Mouse (Mus musculus): ENCODE results near the gene Pitpnc1.
"Not testable (repeated sequence)": the region's sequence is repeated elsewhere in the genome, so short reads cannot be mapped to it uniquely, and the experiment has no call there.

Pitpnc1 gene

DNA sequence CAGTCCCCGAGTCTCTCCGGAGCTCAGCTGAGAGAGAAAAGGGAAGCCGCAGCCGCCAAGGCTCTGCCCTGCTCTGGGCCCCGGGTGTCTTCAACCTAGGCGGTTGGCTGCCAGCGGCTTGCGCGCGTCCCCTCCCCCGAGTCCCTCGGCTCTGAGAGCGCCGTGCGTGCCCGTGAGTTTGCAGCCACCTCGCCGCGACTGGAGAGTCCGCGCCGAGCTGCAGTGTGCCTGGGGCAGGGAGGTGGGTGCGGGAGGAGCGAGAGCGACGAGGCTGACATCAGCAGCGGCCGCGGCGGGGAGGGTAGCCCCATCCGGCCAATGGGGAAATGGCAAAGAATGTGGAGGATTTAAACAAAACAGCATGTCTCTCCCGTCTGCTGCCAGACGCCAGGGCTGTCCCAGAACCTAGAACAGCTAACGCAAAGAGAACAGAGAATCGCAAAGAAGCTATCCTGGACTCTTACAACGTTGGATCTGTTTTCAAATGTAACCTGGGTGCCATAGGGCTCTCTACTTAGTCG is at the start of gene Pitpnc1:
TSS of gene Pitpnc1 (minus strand) at position 179 of the 521 bp plus-strand sequence.
- DNase-seq (ENCODE audit: low spot score): peak; percentile 86

DNA sequence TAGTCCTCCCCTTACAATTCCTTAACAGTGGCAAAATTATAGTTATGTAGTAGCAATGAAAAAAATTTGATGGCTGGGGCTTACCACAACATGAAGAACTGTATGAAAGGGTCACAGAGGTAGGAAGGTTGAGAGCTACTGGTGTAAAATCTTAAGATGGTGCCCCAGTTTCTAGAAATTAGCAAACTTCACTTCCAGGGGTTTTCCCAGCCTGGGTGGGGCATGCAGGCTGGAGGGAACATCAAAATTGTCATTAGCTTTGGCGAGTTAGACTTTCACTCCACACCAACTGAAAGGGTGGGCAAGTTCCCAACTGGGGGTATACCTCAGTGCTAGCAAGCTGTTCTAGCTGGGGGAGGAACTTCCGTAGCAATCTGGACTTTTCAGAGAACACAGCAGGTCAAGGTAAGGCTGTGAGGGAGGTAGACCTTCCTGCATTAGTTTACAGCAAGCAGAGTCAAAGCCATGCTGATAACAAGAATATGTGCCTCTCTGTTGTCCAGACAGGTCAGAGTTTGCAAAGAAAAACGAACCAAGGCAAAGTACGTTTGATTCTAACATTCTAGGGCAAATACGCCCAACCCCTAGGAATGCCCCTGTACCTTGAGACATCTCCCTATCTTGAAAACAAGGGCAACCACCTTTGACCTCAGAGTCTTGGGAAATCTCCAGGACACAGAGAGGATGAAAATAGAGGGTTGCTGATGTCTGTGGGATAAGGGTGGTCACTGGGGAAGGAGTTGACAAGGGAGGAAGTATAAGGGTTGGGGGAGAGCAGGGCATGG is 48.3 kb upstream of the Pitpnc1 start:
- DNase-seq (ENCODE audit: low spot score): no peak

DNA sequence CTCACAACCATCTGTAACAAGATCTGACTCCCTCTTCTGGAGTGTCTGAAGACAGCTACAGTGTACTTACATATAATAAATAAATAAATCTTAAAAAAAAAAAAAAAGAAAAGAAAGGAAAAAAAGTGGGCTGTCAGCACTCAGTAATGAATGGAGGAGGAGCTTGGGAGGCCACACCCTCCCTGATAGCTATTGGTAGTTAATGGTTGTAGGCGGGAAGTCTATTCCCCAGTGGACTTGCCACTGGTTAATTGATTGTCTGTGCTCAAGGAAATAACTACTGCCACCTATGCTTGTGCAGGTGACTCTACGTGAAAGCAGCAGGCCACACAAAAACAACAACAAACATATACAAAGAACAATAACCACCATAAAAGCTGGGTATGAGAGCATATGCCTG is 45.9 kb upstream of the Pitpnc1 start:
- no peak for DNase-seq (ENCODE audit: low spot score)

DNA sequence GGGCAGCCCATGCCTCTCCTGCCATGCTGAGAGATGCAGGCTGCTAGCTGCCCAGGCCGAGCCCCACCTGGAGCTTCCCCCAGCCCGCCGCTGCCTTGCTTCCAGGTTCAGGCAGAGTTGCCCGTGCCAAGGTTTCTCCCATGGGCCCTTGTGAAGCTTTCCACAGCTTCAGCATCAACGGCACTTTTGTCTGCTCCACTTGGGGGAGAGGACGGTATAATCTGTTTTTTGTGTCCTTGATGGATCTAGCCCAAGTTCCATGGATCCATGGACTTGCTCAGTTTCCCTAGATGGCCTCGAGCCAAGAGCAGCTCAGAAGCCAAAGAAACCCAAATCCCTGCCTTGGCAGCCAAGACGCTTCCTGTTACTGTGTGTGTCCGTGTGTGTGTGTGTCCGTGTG is 42.5 kb upstream of the Pitpnc1 start:
- no peak for DNase-seq (ENCODE audit: low spot score)

DNA sequence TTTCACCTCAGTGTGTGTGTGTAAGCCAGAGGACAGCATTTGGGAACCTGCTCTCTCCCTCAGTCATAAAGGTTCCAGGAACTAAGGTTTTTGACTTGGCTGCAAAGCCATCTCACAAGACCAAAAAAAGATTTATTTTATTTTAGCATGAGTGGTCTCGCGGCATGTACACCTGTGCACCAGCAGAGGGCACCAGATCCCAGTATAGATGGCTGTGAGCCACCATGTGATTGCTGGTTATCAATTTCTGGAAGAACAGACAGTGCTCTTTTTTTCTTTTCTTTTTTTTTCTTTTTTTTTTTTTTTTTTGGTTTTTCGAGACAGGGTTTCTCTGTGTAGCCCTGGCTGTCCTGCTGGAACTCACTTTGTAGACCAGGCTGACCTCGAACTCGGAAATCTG is 41.5 kb upstream of the Pitpnc1 start:
- peak; percentile 82 for DNase-seq (ENCODE audit: low spot score)

DNA sequence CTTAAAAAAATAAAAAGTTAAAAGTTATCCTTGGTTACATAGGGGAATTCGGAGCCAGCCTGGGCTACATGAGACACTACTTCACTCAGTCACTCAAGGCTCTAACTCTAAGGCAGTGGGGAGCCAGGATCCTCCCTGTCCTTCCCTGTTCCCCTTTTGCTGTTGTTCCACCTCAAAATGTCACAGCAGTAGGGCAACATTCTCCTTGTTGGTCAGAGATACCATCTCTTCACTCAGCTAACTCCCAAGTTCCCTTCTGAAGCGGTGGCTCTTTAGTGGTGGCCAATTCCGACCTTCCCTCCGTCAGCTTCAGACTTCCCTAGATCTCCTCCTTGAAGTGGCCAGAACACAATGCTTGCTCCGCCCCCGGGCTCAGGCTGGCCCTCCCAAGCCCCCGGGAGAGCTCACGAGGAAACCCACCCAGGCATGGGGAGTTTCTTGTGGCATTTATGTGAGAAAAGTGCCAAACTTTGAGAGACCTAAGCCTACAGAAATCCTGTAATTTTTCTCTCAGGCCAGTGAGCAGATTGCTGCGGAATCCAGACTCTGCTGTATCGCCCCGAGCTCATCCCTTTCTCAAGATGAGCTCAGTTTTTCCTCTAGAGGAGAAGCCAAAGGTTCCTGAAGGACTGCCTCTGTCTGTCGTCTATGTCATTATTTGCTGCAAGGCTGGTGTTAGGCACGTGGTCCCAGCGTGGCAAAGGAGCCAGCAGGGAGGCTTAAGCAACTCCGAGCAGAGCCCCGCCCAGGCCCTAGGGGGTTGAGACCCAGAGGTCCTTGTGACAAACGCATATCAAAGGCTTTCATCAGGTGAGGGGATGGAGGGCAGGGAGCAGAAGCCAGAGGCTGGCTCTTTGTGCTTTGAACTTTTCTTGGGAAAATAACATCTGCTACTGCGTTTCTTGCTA is 40.1 kb upstream of the Pitpnc1 start:
- peak; percentile 22 for DNase-seq (ENCODE audit: low spot score)

DNA sequence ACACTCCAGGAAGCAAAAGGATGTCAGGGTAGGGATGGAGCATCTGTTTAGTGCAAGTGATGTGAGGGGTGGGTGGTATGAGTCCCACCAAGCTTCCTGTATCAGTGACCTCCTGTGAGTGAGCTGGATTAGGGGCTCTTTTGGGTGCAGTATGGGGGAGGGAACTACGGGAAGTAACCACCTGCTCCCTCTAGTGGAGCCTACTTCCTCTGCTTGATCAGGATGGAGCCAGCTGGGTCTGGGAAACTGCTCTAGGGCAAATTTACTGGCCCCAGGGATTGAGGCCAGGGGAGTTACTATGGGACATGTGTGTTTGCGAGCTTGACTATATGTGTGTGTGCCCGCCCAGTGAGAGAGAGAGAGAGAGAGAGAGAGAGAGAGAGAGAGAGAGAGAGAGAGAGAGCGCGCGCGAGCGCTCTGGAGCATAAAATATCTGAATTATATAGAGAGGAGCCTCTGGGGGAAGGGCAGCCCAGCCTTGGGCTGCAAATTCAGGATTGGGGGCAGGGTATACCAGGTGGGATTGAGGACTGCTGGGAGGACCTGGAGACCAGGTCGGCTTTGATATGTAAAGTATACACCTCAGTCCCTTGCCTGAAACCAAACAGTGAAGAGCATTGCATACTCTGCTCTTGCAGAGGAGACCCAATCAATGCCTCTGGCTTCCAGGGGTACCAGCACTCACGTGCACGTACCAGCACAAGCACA is 39.3 kb upstream of the Pitpnc1 start:
- peak; percentile 62 for DNase-seq (ENCODE audit: low spot score)

DNA sequence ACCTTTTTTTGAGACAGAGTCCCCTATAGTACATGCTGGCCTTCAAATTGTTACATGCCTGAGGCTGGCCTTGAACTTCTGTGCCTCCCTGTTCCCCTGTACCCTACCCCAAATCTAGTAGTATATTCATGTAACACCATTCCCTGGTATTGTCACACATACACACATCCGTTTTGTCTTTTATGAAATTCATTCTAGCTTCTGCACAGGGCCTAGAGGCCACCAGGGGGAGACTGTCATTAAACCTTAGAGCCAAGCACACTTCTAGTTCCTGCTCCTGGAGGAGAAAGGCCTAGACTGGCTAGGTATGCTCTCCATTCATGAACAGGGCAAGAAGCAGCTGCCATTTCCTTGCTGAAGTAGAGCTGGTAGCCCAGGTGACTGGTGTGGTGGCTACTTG is 35.8 kb upstream of the Pitpnc1 start:
- DNase-seq (ENCODE audit: low spot score): peak; percentile 56

DNA sequence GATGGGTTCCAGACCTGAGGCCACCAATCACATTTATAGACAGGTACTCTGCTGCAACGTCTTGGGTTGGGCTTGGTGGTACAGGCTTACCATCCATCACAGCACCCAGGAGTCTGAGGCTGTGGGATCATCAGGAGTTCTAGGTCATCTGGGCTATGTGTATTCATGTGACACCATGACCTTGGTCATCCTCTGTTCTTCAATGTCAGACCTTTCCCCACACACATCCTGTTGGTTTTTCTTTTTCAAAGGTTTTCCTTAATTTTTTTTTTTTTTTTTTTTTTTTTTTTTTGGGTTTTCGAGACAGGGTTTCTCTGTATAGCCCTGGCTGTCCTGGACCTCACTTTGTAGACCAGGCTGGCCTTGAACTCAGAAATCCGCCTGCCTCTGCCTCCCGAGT is 33.9 kb upstream of the Pitpnc1 start:
- not testable (repeated sequence) for DNase-seq (ENCODE audit: low spot score)

DNA sequence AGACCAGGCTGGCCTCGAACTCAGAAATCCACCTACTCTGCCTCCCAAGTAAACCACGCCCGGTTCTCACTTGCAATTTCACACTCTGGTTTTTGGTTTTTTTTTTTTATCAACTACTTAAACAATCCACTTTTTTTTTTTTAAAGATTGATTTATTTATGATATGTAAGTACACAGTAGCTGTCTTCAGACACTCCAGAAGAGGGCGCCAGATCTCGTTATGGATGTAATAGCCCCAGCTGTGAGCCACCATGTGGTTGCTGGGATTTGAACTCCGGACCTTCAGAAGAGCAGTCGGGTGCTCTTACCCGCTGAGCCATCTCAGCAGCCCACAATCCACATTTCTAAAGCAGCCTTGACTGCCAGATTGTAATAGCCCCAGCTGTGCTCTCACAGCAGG is 32.3 kb upstream of the Pitpnc1 start:
- no peak for DNase-seq (ENCODE audit: low spot score)

DNA sequence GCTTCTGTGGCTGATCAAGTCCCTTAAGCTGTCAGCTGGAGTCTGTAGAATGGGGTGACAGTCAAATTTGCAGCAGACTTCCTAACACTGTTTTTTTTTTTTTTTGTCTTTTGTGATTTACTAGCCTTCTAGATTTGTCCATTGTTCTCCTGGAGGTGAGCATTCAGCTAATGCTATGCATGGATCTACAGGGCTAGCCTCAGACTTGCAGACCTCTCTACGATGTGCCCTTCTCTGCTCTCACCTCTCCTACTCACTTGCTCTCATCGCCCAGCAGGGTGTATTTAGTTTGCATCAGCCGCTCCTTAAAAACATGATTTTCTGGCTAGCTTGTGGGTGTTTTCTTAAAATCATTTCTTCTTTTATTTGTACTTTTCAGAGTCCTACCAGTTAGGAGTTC is 13.8 kb upstream of the Pitpnc1 start:
- no peak for DNase-seq (ENCODE audit: low spot score)

DNA sequence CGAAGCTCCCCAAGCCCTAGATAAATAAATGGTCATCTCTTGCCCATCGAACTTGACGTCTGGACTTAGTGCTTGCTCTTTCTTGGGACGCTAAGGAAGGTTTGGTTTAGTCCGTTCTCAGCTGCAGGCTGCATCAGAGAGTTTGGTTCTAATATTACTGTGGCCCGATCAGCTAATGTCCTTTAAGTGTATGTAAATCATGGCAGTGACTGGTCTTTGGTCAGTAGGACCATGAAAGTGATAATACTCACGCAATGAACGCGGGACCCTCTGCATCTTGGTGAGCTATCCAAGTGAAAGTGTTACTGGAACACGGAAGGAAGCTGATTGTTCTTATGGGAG is 9.3 kb upstream of the Pitpnc1 start:
- no peak for DNase-seq (ENCODE audit: low spot score)

DNA sequence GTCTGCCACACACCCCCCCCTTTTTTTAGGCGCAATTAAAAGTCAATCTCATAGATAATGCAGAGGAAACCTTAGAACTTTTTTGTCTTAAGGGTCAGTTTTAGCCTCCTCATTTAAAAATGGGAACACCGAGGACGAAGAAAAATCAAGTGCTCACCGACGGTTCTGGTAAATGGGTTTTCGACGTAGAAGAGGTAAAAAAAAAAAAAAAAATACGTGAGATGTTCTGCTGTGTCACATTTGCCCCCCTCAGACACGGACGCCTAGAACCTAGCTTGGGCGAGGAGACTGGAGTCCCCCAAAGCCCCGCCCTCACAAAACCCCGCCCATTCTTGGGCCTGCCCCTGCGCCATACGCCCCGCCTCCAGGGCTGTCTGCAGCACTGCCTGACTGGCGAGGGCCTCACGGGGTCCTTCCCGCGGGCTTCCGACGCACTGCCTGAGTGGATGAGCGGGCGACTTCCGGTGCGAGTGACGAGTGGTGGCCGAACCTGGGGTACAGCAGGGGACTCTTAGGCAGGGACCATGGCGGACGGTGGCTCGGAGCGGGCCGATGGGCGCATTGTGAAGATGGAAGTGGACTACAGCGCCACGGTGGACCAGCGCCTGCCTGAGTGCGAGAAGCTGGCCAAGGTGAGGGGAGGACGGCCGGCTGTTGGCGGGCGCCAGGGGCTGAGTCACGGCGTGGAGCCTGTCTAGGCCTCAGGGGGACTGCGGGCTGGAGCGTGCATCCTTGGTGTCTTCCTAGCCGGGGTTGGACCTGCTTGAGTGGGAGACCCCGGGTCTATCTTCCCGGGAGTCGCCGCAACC is 8.8 kb upstream of the Pitpnc1 start, which contains the start of gene Psmd12:
TSS of gene Psmd12 (plus strand) at position 432 of the 809 bp plus-strand sequence.
- peak; percentile 98 for DNase-seq (ENCODE audit: low spot score)

DNA sequence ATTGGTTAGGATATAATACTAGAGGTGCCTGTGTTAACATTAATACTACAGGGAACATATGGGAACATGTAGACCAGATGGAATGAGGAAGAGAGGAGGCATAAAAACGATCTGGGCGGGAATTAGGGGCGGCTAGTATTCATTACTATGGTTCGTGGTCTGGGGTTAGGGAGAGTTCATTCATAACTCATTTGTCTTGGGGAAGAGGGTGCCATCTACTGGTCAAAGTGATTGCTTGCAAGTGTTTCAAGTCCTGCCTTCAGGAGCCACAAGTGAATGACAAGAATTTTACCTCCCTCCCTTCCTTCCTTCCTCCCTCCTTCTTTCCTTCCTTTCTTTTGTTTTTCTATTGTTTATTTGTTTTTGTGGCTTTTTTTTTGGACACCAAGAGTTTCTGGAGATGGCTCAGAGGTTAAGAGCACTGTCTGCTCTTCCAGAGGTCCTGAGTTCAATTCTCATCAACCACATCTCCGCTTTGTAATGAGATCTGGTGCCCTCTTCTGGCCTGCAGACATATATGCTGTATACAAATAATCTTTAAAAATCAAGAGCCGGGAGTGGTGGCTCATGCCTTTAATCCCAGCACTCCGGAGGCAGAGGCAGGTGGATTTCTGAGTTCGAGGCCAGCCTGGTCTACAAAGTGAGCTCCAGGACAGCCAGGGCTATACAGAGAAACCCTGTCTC is 2.8 kb upstream of the Pitpnc1 start:
- peak; percentile 90 for DNase-seq (ENCODE audit: low spot score)

DNA sequence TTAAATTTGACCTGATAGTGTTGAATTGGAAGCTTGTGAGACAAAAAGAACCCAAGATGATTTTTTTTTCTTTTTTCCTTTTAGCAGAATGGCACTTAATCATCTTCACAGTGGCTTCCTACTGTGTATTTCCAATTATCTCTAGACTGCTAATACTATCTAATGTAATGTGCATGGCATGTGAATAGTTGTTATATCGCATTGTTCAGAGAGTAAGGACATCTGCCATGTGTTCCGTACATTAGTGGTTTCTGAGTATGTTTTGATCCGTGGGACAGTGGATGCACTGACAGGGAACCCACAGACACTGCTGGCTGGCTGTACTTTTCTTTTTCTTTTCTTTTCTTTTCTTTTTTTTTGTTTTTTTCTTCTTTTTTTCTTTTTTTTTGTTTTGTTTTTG is 1.8 kb upstream of the Pitpnc1 start:
- DNase-seq (ENCODE audit: low spot score): no peak

DNA sequence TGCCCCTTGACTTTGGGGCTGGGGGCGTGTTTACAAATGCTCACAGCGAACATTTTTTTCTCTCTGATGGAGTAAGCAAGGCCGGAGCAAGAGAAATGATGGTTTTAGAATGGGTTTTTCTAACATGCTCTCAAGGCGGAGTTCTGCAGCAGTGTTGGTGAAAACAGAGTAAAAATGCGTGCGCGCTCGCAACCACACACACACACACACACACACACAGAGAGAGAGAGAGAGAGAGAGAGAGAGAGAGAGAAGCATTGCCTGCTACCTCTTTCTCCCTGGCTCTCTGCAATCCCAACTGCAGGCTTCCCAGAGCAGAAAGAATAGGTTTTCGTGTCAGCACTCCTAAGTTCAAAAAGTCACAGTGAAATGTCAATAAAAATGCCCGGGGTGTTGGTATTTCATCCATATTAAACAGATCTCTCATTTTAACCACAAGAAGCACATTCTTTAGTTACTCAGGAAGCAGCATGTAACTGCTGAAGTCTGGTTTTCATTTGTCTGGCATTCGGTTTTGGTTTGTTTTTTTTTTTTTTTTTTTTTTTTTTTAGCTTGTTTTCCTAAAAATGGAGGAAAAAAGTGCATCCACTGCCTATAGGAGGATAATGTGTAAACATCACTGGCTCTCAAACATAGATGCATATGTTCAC is 697 bp upstream of the Pitpnc1 start:
- no peak for DNase-seq (ENCODE audit: low spot score)

DNA sequence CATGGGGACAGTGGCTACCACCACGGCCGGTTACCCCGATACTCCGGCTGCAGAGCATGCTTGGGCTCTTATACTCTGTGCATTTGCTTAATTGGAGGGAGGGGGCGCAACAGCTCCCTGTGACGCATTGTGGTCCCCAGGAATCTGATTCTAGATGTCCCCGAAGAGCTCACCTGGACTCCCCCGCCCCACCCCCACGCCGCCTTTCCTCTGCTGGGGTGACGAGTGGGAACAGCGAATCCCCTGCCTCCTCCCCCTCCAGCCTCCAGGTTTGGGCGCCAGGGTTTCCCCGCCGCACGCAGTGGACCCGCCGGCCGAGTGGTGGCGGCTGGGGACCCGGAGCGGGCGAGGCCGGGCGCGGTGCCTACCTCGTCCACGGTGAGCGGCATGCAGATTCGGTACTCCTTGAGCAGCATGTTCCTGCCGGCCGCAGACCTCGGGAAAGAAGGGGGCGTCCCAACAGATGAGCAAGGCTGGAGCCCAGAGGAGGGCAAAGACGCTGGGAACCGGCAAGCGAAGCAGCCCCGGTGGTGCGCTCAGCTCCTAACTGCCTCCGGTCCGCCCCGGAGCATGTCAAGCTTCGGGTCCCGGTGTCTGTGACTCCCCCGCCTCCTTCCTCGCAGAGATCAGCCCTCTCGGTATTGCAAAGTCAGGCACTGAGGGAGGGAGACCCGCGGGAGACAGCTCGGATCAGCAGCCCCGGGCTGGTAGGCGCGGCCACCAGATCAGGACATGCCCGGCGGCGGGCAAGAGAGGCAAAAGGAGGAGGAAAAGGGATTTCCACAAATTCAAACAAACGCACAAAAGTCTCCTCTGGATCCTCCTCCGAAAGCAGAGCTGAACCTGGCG is 752 bp downstream of the Pitpnc1 start:
- peak; percentile 63 for DNase-seq (ENCODE audit: low spot score)

DNA sequence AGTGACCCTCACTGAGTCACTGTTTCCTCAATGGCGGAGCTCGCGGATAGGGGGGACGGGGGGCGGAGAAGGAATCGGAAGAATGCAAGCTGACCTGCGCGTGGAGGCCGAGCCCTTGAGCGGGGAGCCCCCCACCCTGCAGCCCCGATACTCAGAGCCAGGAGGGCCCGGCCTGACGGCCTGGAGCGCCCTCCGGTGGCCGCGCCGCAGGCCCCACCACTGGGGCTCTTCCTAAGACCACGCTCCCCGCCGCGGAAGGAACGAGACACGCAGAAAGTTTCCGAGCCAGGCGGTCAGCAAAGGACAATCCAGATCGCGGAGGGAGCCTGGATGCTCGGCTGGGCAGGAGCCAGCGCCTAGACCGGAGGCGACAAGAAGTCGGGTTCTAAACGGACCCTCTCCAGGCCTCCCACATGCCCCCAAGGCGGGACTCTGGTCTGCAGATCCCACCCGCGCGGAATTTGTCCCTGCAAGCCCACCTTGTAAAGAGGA is 1.4 kb downstream of the Pitpnc1 start:
- peak; percentile 89 for DNase-seq (ENCODE audit: low spot score)
